Mouse (Mus musculus) kidney, embryonic 16.5 days (tissue): ENCODE data around the gene Olfr1427. TPM values are rescaled to one million over a fixed set of nuclear protein-coding genes. Genes with fewer than 3 reads are reported as not detected.
"Not testable (repeated sequence)": the region's sequence is repeated elsewhere in the genome, so short reads cannot be mapped to it uniquely, and the experiment has no call there.

Source experiments
- ATAC-seq: fragments of 200-750 bp; cut with Nextera tagmentation; 2 replicates; pipeline ENCODE4 v1.8.0; 2017; ENCODE audit warnings: moderate TSS enrichment; ENCODE audit not compliant: low FRiP score, low TSS enrichment
- H3K27ac ChIP-seq: fragments of 300-500 bp; sonication (generic); 2 replicates; pipeline ENCODE4 v1.5.1; 2014; ENCODE audit warnings: low read length
- H3K27me3 ChIP-seq: fragments of 300-500 bp; sonication (generic); 2 replicates; pipeline ENCODE4 v1.6.1; 2014; ENCODE audit warnings: low read length, control low read depth, mixed read lengths; ENCODE audit not compliant: insufficient read depth
- H3K36me3 ChIP-seq: fragments of 300-500 bp; sonication (generic); 2 replicates; pipeline ENCODE4 v1.6.1; 2014; ENCODE audit warnings: low read length, control low read depth, mixed read lengths; ENCODE audit not compliant: insufficient read depth
- H3K4me1 ChIP-seq: fragments of 300-500 bp; sonication (generic); 2 replicates; pipeline ENCODE4 v1.6.1; 2014; ENCODE audit warnings: low read length, control low read depth, mixed read lengths; ENCODE audit not compliant: insufficient read depth
- H3K4me2 ChIP-seq: fragments of 300-500 bp; sonication (generic); replicated peaks from 2 replicates; pipeline ENCODE4 v1.6.1; 2014; ENCODE audit warnings: low read depth, low read length
- H3K4me3 ChIP-seq: fragments of 300-500 bp; sonication (generic); 2 replicates; pipeline ENCODE4 v1.5.1; 2014; ENCODE audit warnings: mild to moderate bottlenecking, low read length
- H3K9ac ChIP-seq: fragments of 300-500 bp; sonication (generic); replicated peaks from 2 replicates; pipeline ENCODE4 v1.6.1; 2014; ENCODE audit warnings: low read length
- H3K9me3 ChIP-seq: fragments of 300-500 bp; sonication (generic); 2 replicates; pipeline ENCODE4 v1.6.1; 2016; ENCODE audit warnings: low read length, control low read depth
- WGBS: fragments of 180-500 bp; shearing (Covaris S2); extraction: QIAGEN DNeasy Blood & Tissue Kit; methylation state at CpG from one replicate; pipeline ENCODE4 v1.1.7; 2014; 5-methylcytosine and 5-hydroxymethylcytosine counted together
- polyA plus RNA-seq: library from polyadenylated mRNA; unstranded; fragments of >200 nt; fragmentation: Nextera tagmentation; extraction: Ambion mirVana; gene quantifications from 2 replicates; pipeline ENCODE4 v1.2.1, GENCODE M21; 2015

The Olfr1427 gene
- polyA plus RNA-seq, 1 experiment from 2014 or later: not detected

DNA sequence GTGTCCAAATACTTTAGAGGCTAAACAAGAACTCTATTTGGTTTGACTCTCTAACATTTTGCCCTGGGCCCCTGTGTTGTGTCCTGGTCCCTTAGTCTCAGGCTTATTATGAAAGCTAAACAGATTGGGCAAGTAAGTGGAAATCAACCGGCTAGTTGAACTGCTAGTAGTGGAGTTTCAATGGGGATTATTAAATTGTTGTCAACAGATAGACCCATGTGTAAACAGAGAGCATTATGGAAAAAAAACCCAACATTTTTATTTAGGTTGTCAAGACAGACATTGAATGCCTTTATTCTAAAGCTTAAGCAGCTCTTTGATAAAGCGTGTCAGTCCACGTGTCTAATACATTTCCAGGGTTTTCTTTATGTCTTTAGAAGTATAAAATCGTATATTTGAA is 25.5 kb downstream of the Olfr1427 start, which contains the start of gene Olfr1425:
Gene Olfr1425 (minus strand): TSS at position 101 of the 400 bp plus-strand sequence.
- H3K4me1 ChIP-seq, H3K9me3 ChIP-seq, H3K27ac ChIP-seq, H3K4me2 ChIP-seq, H3K4me3 ChIP-seq, H3K36me3 ChIP-seq, H3K27me3 ChIP-seq, H3K9ac ChIP-seq, ATAC-seq: not testable (repeated sequence)
- WGBS: 82% methylated on average over 4 of the region's 4 CpGs

DNA sequence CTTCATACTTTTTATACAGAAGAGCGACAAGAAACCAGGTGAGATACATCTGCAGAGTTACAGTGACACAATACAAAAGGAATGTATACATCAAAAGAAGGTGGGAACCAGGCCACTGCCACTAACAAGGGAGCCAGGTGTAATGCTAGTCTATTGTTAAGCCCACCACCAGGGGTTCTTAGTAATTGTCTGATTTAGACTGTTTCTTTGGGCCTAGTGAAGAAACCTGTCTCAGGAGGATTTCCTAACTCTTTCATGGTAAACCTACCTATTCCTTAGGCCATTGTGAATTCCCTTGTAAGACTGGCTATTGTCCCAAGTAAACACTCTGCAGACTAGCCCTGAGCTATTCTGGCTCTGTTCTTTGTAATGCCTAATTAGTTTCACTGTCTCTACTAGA is 33.6 kb downstream of the Olfr1427 start:
- ATAC-seq, H3K4me3 ChIP-seq, H3K4me1 ChIP-seq, H3K27ac ChIP-seq, H3K27me3 ChIP-seq, H3K4me2 ChIP-seq, H3K9ac ChIP-seq, H3K36me3 ChIP-seq, H3K9me3 ChIP-seq: not testable (repeated sequence)
- WGBS: 89% methylated on average over 1 of the region's 1 CpGs

DNA sequence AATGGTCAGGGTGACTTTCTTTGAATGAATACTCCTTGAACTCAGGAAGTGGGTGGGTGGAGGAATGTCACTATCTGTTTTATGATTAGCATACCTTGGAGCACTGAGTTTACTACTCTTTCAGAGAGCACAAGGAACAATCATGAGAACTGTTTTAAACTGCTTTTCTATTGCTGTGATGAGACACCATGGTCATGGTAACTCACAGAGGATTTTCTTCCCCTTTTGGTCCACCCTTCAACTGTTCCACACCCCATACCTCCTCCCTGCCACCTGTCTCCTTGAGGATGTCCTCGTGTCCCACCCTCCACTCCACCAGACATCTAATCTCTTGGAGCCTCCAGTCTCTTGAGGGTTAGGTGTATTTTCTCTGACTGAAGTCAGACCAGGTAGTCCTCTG is 35.3 kb downstream of the Olfr1427 start:
- not testable (repeated sequence) for H3K4me3 ChIP-seq, H3K9ac ChIP-seq, H3K9me3 ChIP-seq, H3K4me1 ChIP-seq, H3K4me2 ChIP-seq, H3K36me3 ChIP-seq, H3K27ac ChIP-seq, H3K27me3 ChIP-seq, ATAC-seq
- WGBS: 69% methylated on average over 1 of the region's 1 CpGs

GRCm38 (mm10) chr19:12062582-12062981 is 40.6 kb downstream of the Olfr1427 start, which contains the start of gene Olfr1424:
Olfr1424 (minus strand) TSS chr19:12062682.
- H3K36me3 ChIP-seq, H3K4me3 ChIP-seq, H3K9me3 ChIP-seq, ATAC-seq, H3K27ac ChIP-seq, H3K4me1 ChIP-seq, H3K4me2 ChIP-seq, H3K27me3 ChIP-seq, H3K9ac ChIP-seq: not testable (repeated sequence)
- WGBS: 90% methylated on average over 1 of the region's 1 CpGs

Other genes with a start within 250 kb of the Olfr1427 start
- gene Olfr1418, start 242.3 kb downstream of the Olfr1427 start, polyA plus RNA-seq: not detected in 2 replicates
- gene Olfr1419, start 228.2 kb downstream of the Olfr1427 start, polyA plus RNA-seq: not detected in 2 replicates
- gene Olfr1420, start 216.8 kb downstream of the Olfr1427 start, polyA plus RNA-seq: not detected in 2 replicates
- gene Patl1, start 190.9 kb downstream of the Olfr1427 start, polyA plus RNA-seq: 20.0 and 22.5 TPM in 2 replicates
- 4.1 and 4.2 TPM in 2 replicates for gene Osbp, start 137.4 kb downstream of the Olfr1427 start, polyA plus RNA-seq
- not detected in 2 replicates for gene Olfr1423, start 62.0 kb downstream of the Olfr1427 start, polyA plus RNA-seq
- not detected in 2 replicates for gene Olfr1424, start 40.7 kb downstream of the Olfr1427 start, polyA plus RNA-seq
- not detected in 2 replicates for gene Olfr1425, start 25.6 kb downstream of the Olfr1427 start, polyA plus RNA-seq
- not detected in 2 replicates for gene Olfr1426, start 11.3 kb downstream of the Olfr1427 start, polyA plus RNA-seq
- gene Olfr1428, start 12.6 kb upstream of the Olfr1427 start, polyA plus RNA-seq: not detected in 2 replicates
- not detected in 2 replicates for gene Olfr76, start 19.9 kb upstream of the Olfr1427 start, polyA plus RNA-seq
- not detected in 2 replicates for gene Olfr1555-ps1, start 66.8 kb upstream of the Olfr1427 start, polyA plus RNA-seq
- not detected in 2 replicates for gene Olfr1431, start 97.3 kb upstream of the Olfr1427 start, polyA plus RNA-seq
- gene Olfr1432, start 129.3 kb upstream of the Olfr1427 start, polyA plus RNA-seq: not detected in 2 replicates
- not detected in 2 replicates for gene Olfr262, start 138.3 kb upstream of the Olfr1427 start, polyA plus RNA-seq
- gene Olfr235, start 157.7 kb upstream of the Olfr1427 start, polyA plus RNA-seq: not detected in 2 replicates
- not detected in 2 replicates for gene Olfr1434, start 176.5 kb upstream of the Olfr1427 start, polyA plus RNA-seq
- not detected in 2 replicates for gene Olfr1436, start 195.8 kb upstream of the Olfr1427 start, polyA plus RNA-seq
- gene Olfr1437, start 221.8 kb upstream of the Olfr1427 start, polyA plus RNA-seq: not detected in 2 replicates
- not detected in 2 replicates for gene Olfr1438-ps1, start 232.6 kb upstream of the Olfr1427 start, polyA plus RNA-seq